Mouse (Mus musculus): Measurements from ENCODE around the gene Xirp1. TPM values are rescaled to one million over a fixed set of nuclear protein-coding genes. Genes with fewer than 3 reads are reported as not detected.

The Xirp1 gene
- polyA plus RNA-seq (2016; fragmentation: Nextera tagmentation; extraction: Ambion mirVana): 0.02 and 0.07 TPM in 2 replicates

DNA sequence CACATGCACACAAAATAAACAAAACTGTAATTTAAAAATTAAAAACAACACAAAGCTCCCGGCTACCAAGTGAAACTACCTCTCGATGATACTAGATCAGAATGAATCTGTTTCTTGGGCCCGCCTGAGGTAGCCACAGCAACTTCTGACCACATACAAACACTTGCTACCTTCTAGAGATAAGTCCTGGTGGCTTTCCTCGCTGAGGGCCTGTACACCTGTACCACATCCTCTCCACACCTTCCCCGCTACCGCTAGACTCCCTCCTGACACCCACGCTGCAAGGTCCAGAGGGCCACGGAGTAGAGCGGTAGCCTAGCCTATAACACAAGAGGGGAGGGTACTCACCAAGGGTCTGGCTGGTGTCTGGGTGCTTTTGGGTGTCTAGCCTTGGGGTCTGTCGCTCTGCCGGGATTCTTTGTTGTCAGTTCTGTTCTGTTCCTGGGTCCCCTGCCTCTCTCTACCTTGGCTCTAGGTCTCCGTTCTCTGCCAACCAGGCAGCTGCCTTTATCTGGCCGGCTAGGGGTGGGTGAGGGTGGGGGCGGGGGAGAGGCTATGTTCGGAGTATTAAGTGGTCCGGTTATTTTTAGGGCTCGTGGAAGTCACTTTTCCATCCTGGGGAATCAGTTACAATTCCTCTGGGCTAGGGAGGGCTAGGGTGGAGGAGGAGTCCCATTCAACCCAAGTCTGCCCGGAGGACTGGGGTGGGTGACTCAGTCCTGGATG lies at the start of gene Xirp1:
Xirp1 (minus strand) TSS at position 513 of the 726 bp plus-strand sequence.
- Histone ChIP-seq H3K4me2 (no peak within 1 kb of the TSS), H3K9ac (no peak within 1 kb of the TSS), H3K4me3 (no peak within 1 kb of the TSS), H3K27ac (no peak within 1 kb of the TSS), H3K36me3 (no peaks in the 10 kb centered on the region), H3K9me3 (replicated peaks) (no peaks in the 10 kb centered on the region), H3K4me1 (peaks cover 9% of the 10 kb centered on the region), H3K27me3 (replicated peaks) (peaks cover 10% of the 10 kb centered on the region)
- 69% methylated on average over 18 of the region's 18 CpGs for WGBS (ENCODE audit: insufficient replicate concordance)
- ATAC-seq: no peak

DNA sequence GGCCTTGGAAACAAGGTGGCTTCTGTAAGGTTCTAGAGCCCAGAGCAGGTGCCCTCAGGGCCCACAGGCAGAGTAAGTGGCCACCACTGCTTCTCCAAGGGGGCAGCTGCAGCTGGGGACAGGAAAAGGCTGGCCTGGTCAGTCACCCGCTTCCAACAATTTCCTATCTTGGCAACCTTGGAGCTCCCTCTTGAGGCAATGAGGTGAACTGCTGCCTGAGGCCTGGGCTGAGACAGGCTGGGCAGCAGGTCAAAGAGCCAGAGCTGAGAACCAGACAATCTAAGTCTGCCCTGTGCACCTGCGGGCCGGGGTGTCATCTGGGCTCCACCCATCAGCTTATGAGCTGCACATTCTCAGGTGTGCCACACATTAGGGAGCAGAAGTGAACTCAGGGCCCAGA lies 49.8 kb upstream of the Xirp1 start:
- no peak; the same call in 1 of the 2 replicates for ATAC-seq
- Histone ChIP-seq H3K27me3 (replicated peaks) (no peaks in the 10 kb centered on the region), H3K4me2 (no peak overlapping the region), H3K27ac (no peak overlapping the region), H3K9me3 (replicated peaks) (no peaks in the 10 kb centered on the region), H3K9ac (no peak overlapping the region), H3K36me3 (no peaks in the 10 kb centered on the region), H3K4me1 (peaks cover 12% of the 10 kb centered on the region), H3K4me3 (no peak overlapping the region)
- WGBS (ENCODE audit: insufficient replicate concordance): 15% methylated on average over 3 of the region's 3 CpGs

DNA sequence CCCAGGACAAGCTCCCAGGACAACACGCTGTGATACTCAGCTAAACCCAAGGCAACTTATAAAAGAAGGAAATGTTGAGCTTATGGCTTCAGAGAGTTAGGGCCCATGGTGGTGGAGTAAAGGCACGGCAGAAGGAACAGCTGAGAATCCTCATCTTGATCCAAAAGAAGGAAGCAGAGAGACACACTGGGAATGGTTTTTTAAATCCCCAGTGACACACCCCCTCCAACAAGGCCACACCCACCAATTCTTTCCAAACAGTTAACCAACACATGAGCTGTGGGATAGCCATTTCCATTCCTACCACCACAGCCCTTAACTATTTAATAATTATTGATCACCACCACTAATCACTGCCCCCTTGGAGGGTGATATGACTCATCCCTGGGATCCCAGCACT lies 47.9 kb upstream of the Xirp1 start:
- no peak for ATAC-seq

DNA sequence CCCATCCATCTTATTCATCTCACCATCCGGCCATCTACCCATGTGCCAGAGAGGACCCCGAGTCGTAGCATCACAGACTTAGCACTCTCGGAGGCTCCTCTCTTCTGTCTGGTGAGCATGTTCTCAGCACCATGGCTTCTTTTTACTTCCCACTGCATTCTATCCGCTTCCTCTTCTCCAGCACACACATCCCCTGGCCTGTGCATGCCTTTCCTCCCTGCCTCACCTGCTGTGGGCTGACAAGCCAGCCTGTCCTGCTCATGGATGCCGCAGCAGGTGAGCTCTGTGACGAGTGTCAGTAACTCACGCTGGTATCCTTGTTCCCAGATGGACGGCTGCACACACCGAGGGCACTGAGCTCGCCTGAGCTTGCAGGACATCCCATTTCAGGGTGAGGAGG lies 46.4 kb upstream of the Xirp1 start, which contains the start of gene Cx3cr1:
Cx3cr1 (minus strand) TSS at position 101 of the 400 bp plus-strand sequence.
- 74% methylated on average over 11 of the region's 11 CpGs for WGBS (ENCODE audit: insufficient replicate concordance)
- no peaks in the 10 kb centered on the region for H3K36me3 ChIP-seq
- no peak for ATAC-seq
- H3K4me1 ChIP-seq: peaks cover 15% of the 10 kb centered on the region
- H3K9ac ChIP-seq: no peak within 1 kb of the TSS
- no peak within 1 kb of the TSS for H3K4me2 ChIP-seq
- H3K4me3 ChIP-seq: no peak within 1 kb of the TSS
- H3K9me3 ChIP-seq (replicated peaks): no peaks in the 10 kb centered on the region
- no peak within 1 kb of the TSS for H3K27ac ChIP-seq
- no peaks in the 10 kb centered on the region for H3K27me3 ChIP-seq (replicated peaks)

More for the DNA sequence above, 47.9 kb upstream of the Xirp1 start:
- no peaks in the 10 kb centered on the region for H3K36me3 ChIP-seq
- 58% methylated on average over 2 of the region's 2 CpGs for WGBS (ENCODE audit: insufficient replicate concordance)
- no peak overlapping the region for H3K4me2 ChIP-seq
- H3K9ac ChIP-seq: no peak overlapping the region
- no peaks in the 10 kb centered on the region for H3K9me3 ChIP-seq (replicated peaks)
- H3K27me3 ChIP-seq (replicated peaks): no peaks in the 10 kb centered on the region
- no peak overlapping the region for H3K4me3 ChIP-seq
- no peak overlapping the region for H3K27ac ChIP-seq
- H3K4me1 ChIP-seq: peaks cover 15% of the 10 kb centered on the region

DNA sequence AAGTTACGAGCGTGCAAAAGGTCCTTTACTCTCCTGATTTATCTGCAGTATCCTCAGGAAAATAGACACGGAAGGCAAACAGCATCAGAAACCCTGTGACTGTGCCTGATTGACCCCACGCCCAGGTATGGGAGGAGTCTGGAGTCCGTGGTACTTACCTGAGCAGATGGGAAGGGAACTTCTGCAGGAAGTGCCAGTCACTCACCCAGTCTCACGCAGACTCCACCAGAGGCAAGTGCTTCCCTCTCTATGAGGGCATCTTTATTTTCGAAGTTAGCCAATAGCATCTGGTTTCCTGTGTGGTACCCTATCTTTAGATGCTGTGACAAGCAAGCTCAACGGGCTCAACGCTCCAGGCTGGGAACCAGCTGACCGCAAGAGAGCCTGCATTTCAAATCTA lies 44.6 kb upstream of the Xirp1 start:
- H3K4me2 ChIP-seq: no peak overlapping the region
- no peak overlapping the region for H3K27ac ChIP-seq
- no peak overlapping the region for H3K9ac ChIP-seq
- no peaks in the 10 kb centered on the region for H3K9me3 ChIP-seq (replicated peaks)
- no peak for ATAC-seq
- H3K4me1 ChIP-seq: peaks cover 15% of the 10 kb centered on the region
- H3K36me3 ChIP-seq: no peaks in the 10 kb centered on the region
- 20% methylated on average over 10 of the region's 10 CpGs for WGBS (ENCODE audit: insufficient replicate concordance)
- no peaks in the 10 kb centered on the region for H3K27me3 ChIP-seq (replicated peaks)
- H3K4me3 ChIP-seq: no peak overlapping the region

DNA sequence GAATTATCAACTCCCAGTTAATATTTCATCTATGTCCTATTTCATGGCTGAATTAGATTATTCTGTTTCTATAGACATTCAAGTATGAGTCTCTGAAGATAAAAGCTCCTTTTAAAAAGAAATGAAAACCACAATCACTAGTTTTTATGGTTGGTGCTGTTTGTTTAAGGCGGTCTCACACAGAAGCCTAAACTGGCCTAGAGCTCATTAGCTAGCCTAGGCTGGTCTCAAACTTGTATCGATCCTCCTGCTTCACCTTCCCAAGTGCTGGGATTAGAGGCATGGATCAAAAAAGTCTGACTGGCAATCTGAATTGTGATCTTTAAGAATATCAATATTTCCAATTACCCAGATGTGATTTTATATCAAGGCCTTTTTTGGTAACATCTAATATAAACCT lies 44.2 kb upstream of the Xirp1 start:
- H3K4me2 ChIP-seq: no peak overlapping the region
- no peak overlapping the region for H3K4me3 ChIP-seq
- no peaks in the 10 kb centered on the region for H3K9me3 ChIP-seq (replicated peaks)
- WGBS (ENCODE audit: insufficient replicate concordance): 68% methylated on average over 2 of the region's 2 CpGs
- no peak overlapping the region for H3K9ac ChIP-seq
- no peaks in the 10 kb centered on the region for H3K27me3 ChIP-seq (replicated peaks)
- no peak for ATAC-seq
- H3K27ac ChIP-seq: no peak overlapping the region
- no peaks in the 10 kb centered on the region for H3K36me3 ChIP-seq
- H3K4me1 ChIP-seq: peaks cover 15% of the 10 kb centered on the region

DNA sequence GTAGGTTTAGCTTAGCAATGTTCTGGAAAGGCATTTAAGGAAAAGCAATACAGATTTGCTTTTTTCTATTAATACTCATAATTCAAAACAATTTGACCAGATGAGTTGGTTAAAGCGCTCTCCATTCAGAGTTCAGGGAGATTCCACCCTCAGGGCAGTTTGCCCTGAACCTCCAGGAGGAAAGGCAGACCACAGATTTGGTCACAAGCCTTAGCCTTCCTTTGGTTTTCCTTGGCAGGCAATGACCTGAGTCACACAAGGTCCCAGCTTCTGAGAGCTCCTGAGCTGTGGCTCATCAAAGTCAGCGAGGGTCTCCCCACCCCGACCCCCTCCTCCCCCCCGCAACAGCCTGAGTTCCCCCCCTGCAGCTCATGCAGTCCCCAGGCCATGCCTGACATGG lies 40.9 kb upstream of the Xirp1 start:
- H3K4me1 ChIP-seq: 0 out of 2 replicates have a peak, but pooled peaks cover 5% of the 10 kb centered on the region
- H3K4me2 ChIP-seq: no peak overlapping the region
- H3K9me3 ChIP-seq (replicated peaks): no peaks in the 10 kb centered on the region
- H3K36me3 ChIP-seq: no peaks in the 10 kb centered on the region
- no peak overlapping the region for H3K9ac ChIP-seq
- WGBS (ENCODE audit: insufficient replicate concordance): 63% methylated on average over 4 of the region's 4 CpGs
- no peak overlapping the region for H3K4me3 ChIP-seq
- no peak overlapping the region for H3K27ac ChIP-seq
- ATAC-seq: no peak
- no peaks in the 10 kb centered on the region for H3K27me3 ChIP-seq (replicated peaks)

DNA sequence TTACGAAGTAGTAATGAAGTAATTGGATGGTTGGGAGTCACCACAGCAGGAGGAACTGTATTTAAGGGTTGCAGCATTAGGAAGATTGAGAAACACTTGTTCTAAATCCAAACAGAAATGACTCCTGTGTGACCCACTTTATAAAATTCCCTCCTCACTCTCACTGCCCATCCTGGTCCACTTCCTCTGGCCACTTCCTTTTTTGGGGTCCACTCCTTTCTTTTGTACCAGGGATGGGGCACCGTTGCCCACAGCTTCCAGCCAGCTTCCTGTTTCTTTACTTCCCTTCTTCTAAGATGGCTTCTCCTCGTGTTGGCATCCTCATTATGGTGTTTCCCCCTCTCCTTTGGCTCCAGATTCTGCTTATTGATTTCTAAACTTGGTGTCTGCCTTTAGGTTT lies 35.3 kb upstream of the Xirp1 start:
- Histone ChIP-seq H3K4me1 (0 out of 2 replicates have a peak, but pooled peaks cover 2% of the 10 kb centered on the region), H3K27me3 (replicated peaks) (no peaks in the 10 kb centered on the region; the same call in 1 of the 2 replicates), H3K9me3 (replicated peaks) (no peaks in the 10 kb centered on the region), H3K27ac (no peak overlapping the region), H3K4me2 (no peak overlapping the region), H3K36me3 (no peaks in the 10 kb centered on the region), H3K4me3 (no peak overlapping the region), H3K9ac (no peak overlapping the region)
- no peak for ATAC-seq
- WGBS (ENCODE audit: insufficient replicate concordance): 26% methylated on average over 3 of the region's 3 CpGs

DNA sequence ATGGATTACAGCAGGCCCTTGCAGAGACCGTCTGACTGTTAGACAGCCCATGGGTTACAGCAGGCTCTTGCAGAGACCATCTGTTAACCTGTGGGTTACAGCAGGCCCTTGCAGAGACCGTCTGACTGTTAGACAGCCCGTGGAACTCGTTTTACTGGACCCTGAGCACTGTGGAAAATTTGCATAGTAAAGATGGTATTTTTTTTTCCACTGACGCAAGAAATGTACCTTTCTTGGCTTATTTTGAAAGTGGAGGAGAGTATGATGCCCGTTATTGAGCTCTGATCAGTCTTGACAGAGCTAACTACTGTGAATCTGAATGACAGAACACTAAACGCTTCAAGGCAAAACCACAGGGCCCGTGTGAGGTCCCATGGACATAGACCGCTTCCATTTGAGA lies 32.8 kb upstream of the Xirp1 start:
- 63% methylated on average over 9 of the region's 9 CpGs for WGBS (ENCODE audit: insufficient replicate concordance)
- Histone ChIP-seq H3K27me3 (replicated peaks) (no peaks in the 10 kb centered on the region; the same call in 1 of the 2 replicates), H3K4me1 (0 out of 2 replicates have a peak, but pooled peaks cover 2% of the 10 kb centered on the region), H3K27ac (no peak overlapping the region), H3K9me3 (replicated peaks) (no peaks in the 10 kb centered on the region), H3K4me3 (no peak overlapping the region), H3K9ac (no peak overlapping the region), H3K4me2 (no peak overlapping the region), H3K36me3 (no peaks in the 10 kb centered on the region)
- no peak for ATAC-seq

DNA sequence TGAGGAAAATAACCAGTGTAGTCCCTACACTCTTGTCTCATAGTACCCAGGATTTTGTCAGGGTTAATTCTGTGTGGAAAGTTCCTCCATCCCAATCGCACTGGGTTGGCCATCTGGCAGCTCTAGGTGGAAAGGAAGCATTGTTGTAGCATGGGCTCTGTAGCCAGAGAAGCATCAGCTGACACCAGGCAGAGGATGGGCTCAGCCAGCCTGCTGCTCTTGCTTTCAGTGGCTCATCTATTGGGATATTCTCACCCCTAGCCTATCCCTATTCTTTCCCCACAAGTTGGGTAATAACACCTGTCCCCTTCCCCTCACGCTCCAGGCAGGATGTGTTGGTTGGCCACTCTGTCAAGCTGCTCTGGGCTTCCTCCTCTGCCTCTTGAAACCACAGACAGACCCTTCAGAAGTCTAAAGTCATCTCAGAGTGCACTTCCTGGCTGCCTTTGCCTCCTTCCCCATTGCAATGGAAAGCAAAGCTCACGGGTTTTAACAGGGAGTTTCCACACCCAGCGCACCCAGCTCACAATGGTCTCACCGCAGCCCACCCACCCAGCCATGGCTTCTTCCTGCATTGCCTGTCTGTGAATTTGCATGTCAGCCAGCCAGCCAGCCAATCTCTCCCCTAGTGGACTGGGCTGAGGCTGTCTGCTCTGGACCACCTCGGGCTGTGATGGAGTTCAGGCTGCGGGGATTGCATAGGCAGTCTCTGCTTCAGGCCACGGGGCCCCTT lies 31.3 kb upstream of the Xirp1 start:
- Histone ChIP-seq H3K27ac (0 out of 2 replicates have a peak overlapping the region, but pooled peaks have one; percentile 38), H3K9me3 (replicated peaks) (no peaks in the 10 kb centered on the region), H3K4me2 (no peak overlapping the region), H3K9ac (no peak overlapping the region), H3K36me3 (no peaks in the 10 kb centered on the region), H3K27me3 (replicated peaks) (no peaks in the 10 kb centered on the region; the same call in 1 of the 2 replicates), H3K4me3 (no peak overlapping the region), H3K4me1 (0 out of 2 replicates have a peak, but pooled peaks cover 2% of the 10 kb centered on the region)
- 0 out of 2 replicates have a peak, but pooled peaks have one; percentile 27 for ATAC-seq
- 21% methylated on average over 8 of the region's 8 CpGs for WGBS (ENCODE audit: insufficient replicate concordance)

DNA sequence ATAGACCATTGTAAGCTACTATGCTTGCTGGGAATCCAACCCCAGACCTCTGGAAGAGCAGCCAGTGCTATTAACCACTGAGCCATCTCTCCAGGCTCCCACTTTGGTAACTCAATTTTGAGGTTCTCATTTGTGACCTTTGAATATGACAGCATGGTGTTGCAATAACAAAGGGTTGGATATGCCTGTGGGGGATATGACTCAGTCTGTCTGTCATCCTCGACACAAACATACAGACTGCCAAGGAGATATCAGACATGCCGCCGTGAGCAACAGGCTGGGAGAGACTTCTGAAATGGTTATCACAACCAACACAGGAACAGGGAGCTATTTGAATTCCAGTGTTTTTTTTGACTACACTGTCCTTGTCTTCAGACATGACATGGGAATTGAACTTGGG lies 26.0 kb upstream of the Xirp1 start:
- Histone ChIP-seq H3K9me3 (replicated peaks) (no peaks in the 10 kb centered on the region), H3K4me2 (no peak overlapping the region), H3K4me1 (no peaks in the 10 kb centered on the region), H3K36me3 (no peaks in the 10 kb centered on the region), H3K27ac (no peak overlapping the region), H3K4me3 (no peak overlapping the region), H3K27me3 (replicated peaks) (no peaks in the 10 kb centered on the region), H3K9ac (no peak overlapping the region)
- ATAC-seq: no peak
- WGBS (ENCODE audit: insufficient replicate concordance): 24% methylated on average over 3 of the region's 3 CpGs

DNA sequence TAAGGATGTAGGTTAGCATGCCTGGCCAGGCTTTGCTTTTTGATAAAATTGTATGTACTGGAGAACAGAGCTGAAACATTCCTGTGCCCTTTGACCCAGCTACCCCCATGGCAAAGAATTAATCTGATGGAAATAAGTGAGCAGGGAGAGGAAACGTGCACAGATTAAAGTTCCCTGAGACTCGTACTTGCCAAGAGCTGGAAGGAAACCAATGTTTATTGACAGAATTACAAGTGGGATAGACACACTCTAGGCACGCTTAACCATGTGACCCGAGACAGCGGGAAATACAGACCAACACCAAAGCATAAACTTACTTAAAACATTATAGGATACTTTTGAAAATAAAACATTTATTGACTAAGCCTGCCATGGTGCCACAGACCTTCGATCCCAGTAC lies 25.1 kb upstream of the Xirp1 start:
- no peak for ATAC-seq

More for the DNA sequence above, 25.1 kb upstream of the Xirp1 start:
- no peak overlapping the region for H3K9ac ChIP-seq
- no peak overlapping the region for H3K4me3 ChIP-seq
- no peaks in the 10 kb centered on the region for H3K36me3 ChIP-seq
- H3K9me3 ChIP-seq (replicated peaks): no peaks in the 10 kb centered on the region
- WGBS (ENCODE audit: insufficient replicate concordance): 61% methylated on average over 6 of the region's 6 CpGs
- H3K4me2 ChIP-seq: no peak overlapping the region
- H3K4me1 ChIP-seq: no peaks in the 10 kb centered on the region
- 0 out of 2 replicates have a peak, but pooled peaks cover 5% of the 10 kb centered on the region for H3K27me3 ChIP-seq (replicated peaks)
- H3K27ac ChIP-seq: no peak overlapping the region
